Mouse (Mus musculus) spleen, postnatal 10 days (tissue): ENCODE data around the gene Oog1.
"Not testable (repeated sequence)": the region's sequence is repeated elsewhere in the genome, so short reads cannot be mapped to it uniquely, and the experiment has no call there.

ENCODE experiments used
- DNase-seq, 2 experiments: peaks; one replicate each; pipeline ENCODE4 v3.0.0; 2021 to 2022; ENCODE audit warnings: low spot score in 2 of 2

The Oog1 gene

GRCm38 (mm10) chr12:87602388-87602787 lies at the start of gene Oog1:
Gene Oog1, plus strand, starts transcription at chr12:87602688.
- DNase-seq: not testable (repeated sequence)

- DNase-seq: not testable (repeated sequence)
Observed at GRCm38 (mm10) chr12:87601388-87601787, 1.1 kb upstream of the Oog1 start.

- DNase-seq: not testable (repeated sequence)
Observed at GRCm38 (mm10) chr12:87618569-87618968, 16.1 kb downstream of the Oog1 start, which contains the start of gene Gm4027. Gene Gm4027, plus strand, starts transcription at chr12:87618869.

- DNase-seq: not testable (repeated sequence)
Observed at GRCm38 (mm10) chr12:87644520-87644919, 42.0 kb downstream of the Oog1 start, which contains the start of gene Gm16381. Gene Gm16381, minus strand, starts transcription at chr12:87644620.

GRCm38 (mm10) chr12:87652916-87653703 lies 50.6 kb downstream of the Oog1 start:
- not testable (repeated sequence) for DNase-seq
